ENCODE assay signal across 8 mouse cellular contexts in the genomic region with DNA sequence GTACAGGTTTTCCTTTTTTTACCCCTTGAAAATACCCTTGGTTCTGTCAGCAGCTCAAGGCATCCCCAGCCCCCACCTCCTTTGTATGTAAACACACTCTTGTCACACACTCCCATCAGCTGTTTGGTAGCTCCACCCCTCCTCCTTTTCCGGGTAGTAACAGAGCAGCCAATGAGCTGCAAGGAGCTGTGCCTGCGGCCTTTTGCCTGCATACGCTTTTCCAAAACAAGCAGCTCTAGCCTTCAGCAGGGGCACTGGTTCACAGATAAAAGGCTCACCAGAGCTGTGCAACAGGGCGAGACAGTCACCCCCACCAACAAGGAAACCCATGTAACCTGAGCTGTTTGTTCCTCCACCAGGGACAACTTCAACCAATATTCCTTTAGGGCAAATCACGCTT. TPM values are rescaled to one million over a fixed set of nuclear protein-coding genes. Genes with fewer than 3 reads are reported as not detected.
DNase-seq lines count a peak whose midpoint lies in the region; ATAC-seq and TF ChIP-seq lines count a peak whose summit lies in the region.

No protein-coding gene starts in this region.

- peaks cover 56% of the 10 kb centered on the region for H3K4me1 ChIP-seq in E14TG2a.4 (replicated peaks; ENCODE audit: low read depth, low read length)
- H3K4me1 ChIP-seq in forebrain, embryonic 14.5 days (ENCODE audit: control insufficient read depth, insufficient read depth, low read length), result peaks cover 17% of the 10 kb centered on the region; the same call in 1 of the 2 replicates
- peaks cover 39% of the 10 kb centered on the region for H3K4me1 ChIP-seq in liver, postnatal 0 days (ENCODE audit: insufficient read depth)
- H3K4me1 ChIP-seq in neural tube, embryonic 14.5 days (ENCODE audit: control insufficient read depth, insufficient read depth, low read length), result peaks cover 25% of the 10 kb centered on the region

- H3K27me3 ChIP-seq in E14TG2a.4 (ENCODE audit: insufficient read depth, low read length), result peaks cover 6% of the 10 kb centered on the region; the same call in 1 of the 2 replicates
- no peaks in the 10 kb centered on the region for H3K27me3 ChIP-seq in forebrain, embryonic 14.5 days (replicated peaks; ENCODE audit: control insufficient read depth, insufficient read depth, low read length)
- H3K27me3 ChIP-seq in liver, postnatal 0 days (ENCODE audit: insufficient read depth, low read length), result no peaks in the 10 kb centered on the region
- no peaks in the 10 kb centered on the region for H3K27me3 ChIP-seq in neural tube, embryonic 14.5 days (ENCODE audit: control insufficient read depth, insufficient read depth, low read length)

- DNase-seq in cerebellum, adult 11 months, result peak; percentile 65
- peak; percentile 95 for DNase-seq in forebrain, embryonic 14.5 days (ENCODE audit: low spot score)
- peak; percentile 82 to 85 for DNase-seq in heart, postnatal 14 days
- peak; percentile 83 for DNase-seq in layer of hippocampus, adult 11-12 months (ENCODE audit: low spot score)
- peak; percentile 85 for DNase-seq in liver, postnatal 0 days
- peak; percentile 73 for DNase-seq in testis, postnatal 10 days (ENCODE audit: low spot score)

- peak overlapping the region; percentile 69 for H3K4me2 ChIP-seq in forebrain, embryonic 14.5 days (ENCODE audit: low read length)
- H3K4me2 ChIP-seq in liver, postnatal 0 days (ENCODE audit: low read depth, low read length), result peak overlapping the region; percentile 77
- H3K4me2 ChIP-seq in neural tube, embryonic 14.5 days (ENCODE audit: low read depth, low read length), result peak overlapping the region; percentile 92

- TF ChIP-seq EP300 in liver, postnatal 0 days (IDR thresholded peaks at IDR 0.05; ENCODE audit: low read depth), result peak; percentile 50

- H3K36me3 ChIP-seq in E14TG2a.4 (ENCODE audit: insufficient read depth, low read length), result peaks cover 7% of the 10 kb centered on the region; the same call in 1 of the 2 replicates
- peaks cover 19% of the 10 kb centered on the region; the same call in 1 of the 2 replicates for H3K36me3 ChIP-seq in forebrain, embryonic 14.5 days (ENCODE audit: control insufficient read depth, insufficient read depth, low read length)
- H3K36me3 ChIP-seq in liver, postnatal 0 days (replicated peaks; ENCODE audit: insufficient read depth, low read length), result peaks cover 20% of the 10 kb centered on the region
- H3K36me3 ChIP-seq in neural tube, embryonic 14.5 days (ENCODE audit: control insufficient read depth, insufficient read depth, low read length), result 0 out of 2 replicates have a peak, but pooled peaks cover 3% of the 10 kb centered on the region

- TF ChIP-seq CTCF in E14TG2a.4 (conservative IDR thresholded peaks at IDR 0.05; ENCODE audit: low read length), result no peak
- TF ChIP-seq CTCF in liver, postnatal 0 days (IDR thresholded peaks at IDR 0.05; ENCODE audit: low read depth), result no peak

- no peaks in the 10 kb centered on the region for H3K9me3 ChIP-seq in E14TG2a.4 (ENCODE audit: low read length)
- H3K9me3 ChIP-seq in forebrain, embryonic 14.5 days (replicated peaks; ENCODE audit: control insufficient read depth, low read length), result no peaks in the 10 kb centered on the region
- no peaks in the 10 kb centered on the region for H3K9me3 ChIP-seq in liver, postnatal 0 days (ENCODE audit: low read length)
- H3K9me3 ChIP-seq in neural tube, embryonic 14.5 days (ENCODE audit: control insufficient read depth, low read length), result no peaks in the 10 kb centered on the region

- H3K27ac ChIP-seq in forebrain, embryonic 14.5 days (ENCODE audit: low read depth, low read length), result peak overlapping the region; percentile 77
- peak overlapping the region; percentile 92 for H3K27ac ChIP-seq in liver, postnatal 0 days (ENCODE audit: low read depth)
- peak overlapping the region; percentile 85 for H3K27ac ChIP-seq in neural tube, embryonic 14.5 days (ENCODE audit: low read depth, low read length)

- intact Hi-C loops in heart, postnatal 14 days (cut with DNase I), result loop anchor here (2.0 to 5.0 kb wide), 2 partner anchors 37 to 54 kb away; no protein-coding TSS in a partner anchor

- ATAC-seq in forebrain, embryonic 14.5 days, result peak; percentile 72
- ATAC-seq in liver, postnatal 0 days, result peak; percentile 80
- ATAC-seq in neural tube, embryonic 14.5 days (ENCODE audit: low read depth), result peak; percentile 70

- peak overlapping the region; percentile 48; the same call in 1 of the 2 replicates for H3K4me3 ChIP-seq in E14TG2a.4 (replicated peaks; ENCODE audit: low read length)
- H3K4me3 ChIP-seq in forebrain, embryonic 14.5 days (ENCODE audit: low read depth, low read length), result peak overlapping the region; percentile 75
- peak overlapping the region; percentile 85 for H3K4me3 ChIP-seq in liver, postnatal 0 days (ENCODE audit: low read depth, low read length)
- peak overlapping the region; percentile 67 for H3K4me3 ChIP-seq in neural tube, embryonic 14.5 days (ENCODE audit: low read depth, low read length)

- under 1% methylated on average over 5 of the region's 5 CpGs for WGBS in forebrain, embryonic 14.5 days
- 7% methylated on average over 5 of the region's 5 CpGs for WGBS in liver, postnatal 0 days (ENCODE audit: insufficient replicate concordance)
- under 1% methylated on average over 5 of the region's 5 CpGs for WGBS in neural tube, embryonic 14.5 days

- H3K9ac ChIP-seq in forebrain, embryonic 14.5 days (ENCODE audit: low read length), result peak overlapping the region; percentile 74
- H3K9ac ChIP-seq in liver, postnatal 0 days (replicated peaks), result peak overlapping the region; percentile 42
- peak overlapping the region; percentile 43; the same call in 1 of the 2 replicates for H3K9ac ChIP-seq in neural tube, embryonic 14.5 days (replicated peaks; ENCODE audit: low read depth, low read length)

RNA-seq across cellular contexts. Expression of a gene that starts 4.0 kb away (rescaled TPM):
- polyA plus RNA-seq in forebrain, embryonic 14.5 days (2014; fragmentation: Nextera tagmentation; extraction: Ambion mirVana), result 57.3 and 71.4 TPM in 2 replicates
- 10 to 100 TPM; 82.5 to 86.3 TPM for total RNA-seq in heart, postnatal 14 days (2021)
- 18.2 and 23.5 TPM in 2 replicates for polyA plus RNA-seq in liver, postnatal 0 days (2015; fragmentation: Nextera tagmentation; extraction: Ambion mirVana)
- 72.4 and 79.3 TPM in 2 replicates for polyA plus RNA-seq in neural tube, embryonic 14.5 days (2014; fragmentation: Nextera tagmentation; extraction: Ambion mirVana)

Comparison
In these comparisons a context has a peak if more than half of its experiments do, and no peak if none do; other contexts are left out.
1. Peak in every context shown above with its lines: DNase-seq, ATAC-seq, H3K4me3 ChIP-seq and H3K27ac ChIP-seq.